Mouse (Mus musculus) embryonic facial prominence, embryonic 15.5 days (tissue): ENCODE results near the gene 9030025P20Rik. TPM values are rescaled to one million over a fixed set of nuclear protein-coding genes. Genes with fewer than 3 reads are reported as not detected.
"Not testable (repeated sequence)": the region's sequence is repeated elsewhere in the genome, so short reads cannot be mapped to it uniquely, and the experiment has no call there.

Source experiments
- ATAC-seq: fragments of 200-750 bp; cut with Nextera tagmentation; 2 replicates; pipeline ENCODE4 v1.8.0; 2017; ENCODE audit warnings: low read depth, moderate TSS enrichment; ENCODE audit not compliant: insufficient number of reproducible peaks, low FRiP score, low TSS enrichment
- H3K27ac ChIP-seq: fragments of 300-500 bp; sonication (generic); replicated peaks from 2 replicates; pipeline ENCODE4 v1.5.1; 2015; ENCODE audit warnings: mild to moderate bottlenecking, inconsistent platforms
- H3K27me3 ChIP-seq: fragments of 300-500 bp; sonication (generic); 2 replicates; pipeline ENCODE4 v1.6.1; 2015; ENCODE audit warnings: inconsistent platforms
- H3K36me3 ChIP-seq: fragments of 300-500 bp; sonication (generic); 2 replicates; pipeline ENCODE4 v1.6.1; 2015; ENCODE audit warnings: mild to moderate bottlenecking, inconsistent platforms
- H3K4me1 ChIP-seq: fragments of 300-500 bp; sonication (generic); 2 replicates; pipeline ENCODE4 v1.6.1; 2015; ENCODE audit warnings: inconsistent platforms
- H3K4me2 ChIP-seq: fragments of 300-500 bp; sonication (generic); replicated peaks from 2 replicates; pipeline ENCODE4 v1.6.1; 2015; ENCODE audit warnings: mild to moderate bottlenecking, inconsistent platforms
- H3K4me3 ChIP-seq: fragments of 300-500 bp; sonication (generic); replicated peaks from 2 replicates; pipeline ENCODE4 v1.5.1; 2015; ENCODE audit warnings: mild to moderate bottlenecking, inconsistent platforms
- H3K9ac ChIP-seq: fragments of 300-500 bp; sonication (generic); 2 replicates; pipeline ENCODE4 v1.6.1; 2015; ENCODE audit warnings: inconsistent platforms
- H3K9me3 ChIP-seq: fragments of 300-500 bp; sonication (generic); replicated peaks from 2 replicates; pipeline ENCODE4 v1.6.1; 2016; ENCODE audit warnings: inconsistent platforms
- WGBS: fragments of 180-500 bp; shearing (Covaris S2); methylation state at CpG from one replicate; pipeline ENCODE4 v1.1.7; 2015; 5-methylcytosine and 5-hydroxymethylcytosine counted together
- polyA plus RNA-seq: library from polyadenylated mRNA; unstranded; fragments of >200 nt; fragmentation: Nextera tagmentation; extraction: Ambion mirVana; gene quantifications from 2 replicates; pipeline ENCODE4 v1.2.1, GENCODE M21; 2015

9030025P20Rik gene
- polyA plus RNA-seq, 1 experiment from 2014 or later, result 9.0 TPM

- not testable (repeated sequence) for ATAC-seq, H3K36me3 ChIP-seq, H3K4me3 ChIP-seq, H3K4me1 ChIP-seq, H3K9me3 ChIP-seq, H3K9ac ChIP-seq, H3K4me2 ChIP-seq, H3K27me3 ChIP-seq, H3K27ac ChIP-seq
- WGBS, result no CpG with 5 or more reads among the region's 4 CpGs
These were observed 53.1 kb downstream of the 9030025P20Rik start for GRCm38 (mm10) chr17:15031414-15031813.

DNA sequence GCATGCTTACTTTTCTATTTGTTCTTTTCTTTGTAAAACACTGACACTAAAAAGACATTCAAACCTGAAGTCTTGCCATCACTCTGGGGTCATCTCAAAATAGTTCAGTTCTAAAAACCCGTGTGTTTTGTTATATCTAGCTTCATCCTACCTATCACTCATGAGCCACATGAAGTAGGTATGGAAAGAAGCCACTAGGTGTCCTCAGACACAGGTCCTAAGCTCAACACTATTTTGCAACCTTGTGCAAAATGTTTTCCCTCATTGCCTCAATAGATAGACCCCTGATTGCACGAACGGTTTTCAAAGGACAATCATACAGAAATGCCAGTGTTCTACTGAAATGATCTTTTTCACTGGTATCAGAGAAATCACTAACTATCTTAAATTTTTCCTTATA is 62.2 kb downstream of the 9030025P20Rik start:
- H3K36me3 ChIP-seq, H3K4me3 ChIP-seq, ATAC-seq, H3K27me3 ChIP-seq, H3K9ac ChIP-seq, H3K9me3 ChIP-seq, H3K4me2 ChIP-seq, H3K27ac ChIP-seq, H3K4me1 ChIP-seq: not testable (repeated sequence)
- no CpG with 5 or more reads among the region's 3 CpGs for WGBS

Other genes with a start within 250 kb of the 9030025P20Rik start
- 10.3 and 13.1 TPM in 2 replicates for gene Wdr27, start 35.3 kb upstream of the 9030025P20Rik start, polyA plus RNA-seq
- 40.7 and 42.7 TPM in 2 replicates for gene 1600012H06Rik, start 35.3 kb upstream of the 9030025P20Rik start, polyA plus RNA-seq
- 40.9 and 45.3 TPM in 2 replicates for gene Phf10, start 17.2 kb upstream of the 9030025P20Rik start, polyA plus RNA-seq
- 2.7 and 3.3 TPM in 2 replicates for gene Gm3417, start 322 bp downstream of the 9030025P20Rik start, polyA plus RNA-seq
- 6.6 and 8.7 TPM in 2 replicates for gene Gm3435, start 31.7 kb downstream of the 9030025P20Rik start, polyA plus RNA-seq
- 69.6 and 75.0 TPM in 2 replicates for gene Ermard, start 62.7 kb downstream of the 9030025P20Rik start, polyA plus RNA-seq
- gene Tcte3, start 63.0 kb downstream of the 9030025P20Rik start, polyA plus RNA-seq, result 1.1 TPM in 1 of 2 replicates, not detected in the other
- 5.4 and 8.3 TPM in 2 replicates for gene Gm3448, start 63.1 kb downstream of the 9030025P20Rik start, polyA plus RNA-seq